14 mouse cellular contexts compared by ENCODE assay signal in genomic region chr6:32637568-32638183, GRCm38 (mm10). TPM values are rescaled to one million over a fixed set of nuclear protein-coding genes. Genes with fewer than 3 reads are reported as not detected.
A peak's percentile ranks its signal among the peaks of the same experiment; 100 is the strongest.
DNase-seq lines count a peak whose midpoint lies in the region; ATAC-seq lines count a peak whose summit lies in the region.
"Had no signal": no experiment of that assay in that cellular context is flagged by ENCODE, and none has a peak within 500 bp of the region (broad histone marks: within the 10 kb centered on the region; RNA-seq: fewer than 3 reads in every experiment).

No protein-coding gene starts in this region.

- DNase-seq in forebrain, embryonic 14.5 days (ENCODE audit: low spot score), result peak; percentile 38
- DNase-seq in layer of hippocampus, adult 18-20 months (ENCODE audit: low spot score in 2 of 2), result peak; percentile 9 to 55
- DNase-seq in layer of hippocampus, postnatal 10 days (ENCODE audit: low spot score in 2 of 2), result no peak
- peak; percentile 3 for DNase-seq in cerebellum, adult 8-10 months
- DNase-seq in layer of hippocampus, adult 9-10 months (ENCODE audit: low spot score), result peak; percentile 41
- DNase-seq in B cell, adult 2 months, result no peak

- H3K36me3 ChIP-seq in forebrain, embryonic 14.5 days (ENCODE audit: control insufficient read depth, insufficient read depth, low read length), result no peaks in the 10 kb centered on the region
- no peaks in the 10 kb centered on the region for H3K36me3 ChIP-seq in forebrain, embryonic 15.5 days
- no peaks in the 10 kb centered on the region for H3K36me3 ChIP-seq in kidney, embryonic 16.5 days (ENCODE audit: insufficient read depth, low read length)
- H3K36me3 ChIP-seq: G1E; hindbrain, embryonic 15.5 days had no signal

- ATAC-seq in forebrain, embryonic 14.5 days, result no peak
- ATAC-seq in forebrain, embryonic 15.5 days (replicated peaks), result no peak
- ATAC-seq in kidney, embryonic 16.5 days (ENCODE audit: low FRiP score, low TSS enrichment), result no peak
- ATAC-seq: forebrain, embryonic 16.5 days; lung, postnatal 0 days had no signal

- no peak overlapping the region for H3K9ac ChIP-seq in forebrain, embryonic 14.5 days (ENCODE audit: low read length)
- H3K9ac ChIP-seq in forebrain, embryonic 15.5 days (replicated peaks), result no peak overlapping the region
- H3K9ac ChIP-seq in kidney, embryonic 16.5 days (replicated peaks; ENCODE audit: low read length), result no peak overlapping the region
- H3K9ac ChIP-seq: hindbrain, embryonic 15.5 days had no signal

- H3K9me3 ChIP-seq in forebrain, embryonic 14.5 days (replicated peaks; ENCODE audit: control insufficient read depth, low read length), result no peaks in the 10 kb centered on the region
- H3K9me3 ChIP-seq in forebrain, embryonic 15.5 days, result no peaks in the 10 kb centered on the region
- no peaks in the 10 kb centered on the region for H3K9me3 ChIP-seq in kidney, embryonic 16.5 days (ENCODE audit: low read length)
- H3K9me3 ChIP-seq: G1E; hindbrain, embryonic 15.5 days had no signal

- H3K27me3 ChIP-seq in forebrain, embryonic 14.5 days (replicated peaks; ENCODE audit: control insufficient read depth, insufficient read depth, low read length), result no peaks in the 10 kb centered on the region
- H3K27me3 ChIP-seq in forebrain, embryonic 15.5 days, result no peaks in the 10 kb centered on the region
- no peaks in the 10 kb centered on the region for H3K27me3 ChIP-seq in kidney, embryonic 16.5 days (ENCODE audit: insufficient read depth, low read length)
- H3K27me3 ChIP-seq: hindbrain, embryonic 15.5 days had no signal

- no peak overlapping the region for H3K4me2 ChIP-seq in forebrain, embryonic 14.5 days (ENCODE audit: low read length)
- no peak overlapping the region for H3K4me2 ChIP-seq in forebrain, embryonic 15.5 days (replicated peaks)
- no peak overlapping the region for H3K4me2 ChIP-seq in kidney, embryonic 16.5 days (replicated peaks; ENCODE audit: low read depth, low read length)
- H3K4me2 ChIP-seq: hindbrain, embryonic 15.5 days; liver, embryonic 11.5 days; midbrain, embryonic 11.5 days had no signal

- no peaks in the 10 kb centered on the region for H3K4me1 ChIP-seq in forebrain, embryonic 14.5 days (ENCODE audit: control insufficient read depth, insufficient read depth, low read length)
- no peaks in the 10 kb centered on the region for H3K4me1 ChIP-seq in forebrain, embryonic 15.5 days
- H3K4me1 ChIP-seq in kidney, embryonic 16.5 days (ENCODE audit: insufficient read depth, low read length), result no peaks in the 10 kb centered on the region
- H3K4me1 ChIP-seq: hindbrain, embryonic 15.5 days had no signal

- no peak overlapping the region for H3K4me3 ChIP-seq in forebrain, embryonic 14.5 days (ENCODE audit: low read depth, low read length)
- H3K4me3 ChIP-seq in forebrain, embryonic 15.5 days, result no peak overlapping the region
- H3K4me3 ChIP-seq in kidney, embryonic 16.5 days (ENCODE audit: low read length), result no peak overlapping the region
- H3K4me3 ChIP-seq: hindbrain, embryonic 15.5 days had no signal

- H3K27ac ChIP-seq in forebrain, embryonic 14.5 days (ENCODE audit: low read depth, low read length), result no peak overlapping the region
- no peak overlapping the region for H3K27ac ChIP-seq in forebrain, embryonic 15.5 days (replicated peaks)
- no peak overlapping the region for H3K27ac ChIP-seq in kidney, embryonic 16.5 days (ENCODE audit: low read length)
- H3K27ac ChIP-seq: hindbrain, embryonic 15.5 days had no signal

- WGBS in forebrain, embryonic 14.5 days, result 83% methylated on average over 6 of the region's 6 CpGs
- 74% methylated on average over 6 of the region's 6 CpGs for WGBS in forebrain, embryonic 15.5 days
- 86% methylated on average over 6 of the region's 6 CpGs for WGBS in kidney, embryonic 16.5 days

RNA-seq across cellular contexts. Expression of gene Plxna4, which starts 49.7 kb away (rescaled TPM):
- 19.9 and 24.0 TPM in 2 replicates for polyA plus RNA-seq in forebrain, embryonic 14.5 days (2014; fragmentation: Nextera tagmentation; extraction: Ambion mirVana)
- polyA plus RNA-seq in forebrain, embryonic 15.5 days (2015; fragmentation: Nextera tagmentation; extraction: Ambion mirVana), result 28.7 and 29.6 TPM in 2 replicates
- 100 to 1,000 TPM; 105 to 108 TPM for total RNA-seq in layer of hippocampus, adult 18-20 months (2021)
- 100 to 1,000 TPM; 103 to 108 TPM for total RNA-seq in layer of hippocampus, postnatal 10 days (2021)
- polyA plus RNA-seq in kidney, embryonic 16.5 days (2015; fragmentation: Nextera tagmentation; extraction: Ambion mirVana), result 1.2 and 1.5 TPM in 2 replicates
- polyA plus RNA-seq: G1E had no signal

Comparison
In these comparisons a context has a peak if more than half of its experiments do, and no peak if none do; other contexts are left out.
1. DNase-seq: peak in forebrain, embryonic 14.5 days (single experiment), layer of hippocampus, adult 18-20 months (2 of 2), cerebellum, adult 8-10 months (single experiment) and layer of hippocampus, adult 9-10 months (single experiment); none in layer of hippocampus, postnatal 10 days (0 of 2) and B cell, adult 2 months (0 of 2).